25 mouse cellular contexts compared by ENCODE assay signal in the genomic region with DNA sequence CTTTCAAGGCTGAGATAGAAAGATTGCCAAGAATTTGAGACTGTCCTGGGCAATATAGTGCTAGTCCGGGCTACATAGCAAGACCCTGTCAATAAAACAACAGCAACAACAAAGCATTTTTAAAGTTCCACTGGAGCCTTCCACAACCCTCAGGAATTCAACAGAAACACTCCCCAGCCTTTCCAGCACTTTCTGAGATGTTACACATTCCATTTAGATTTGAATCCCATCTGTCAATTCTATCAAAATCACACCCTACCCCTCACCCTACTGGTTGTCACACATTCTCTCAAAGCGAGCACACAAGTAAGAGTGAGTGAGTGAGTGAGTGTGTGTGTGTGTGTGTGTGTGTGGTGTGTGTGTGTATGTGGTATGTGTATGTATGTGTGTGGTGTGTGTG. TPM values are rescaled to one million over a fixed set of nuclear protein-coding genes. Genes with fewer than 3 reads are reported as not detected.
"Had no signal": no experiment of that assay in that cellular context is flagged by ENCODE, and none has a peak within 500 bp of the region (broad histone marks: within the 10 kb centered on the region; RNA-seq: fewer than 3 reads in every experiment).

No protein-coding gene starts in this region.

- ATAC-seq: liver, embryonic 12.5 days; midbrain, embryonic 15.5 days had no signal

- H3K27ac ChIP-seq: limb, embryonic 10.5 days; limb, embryonic 13.5 days; liver, embryonic 12.5 days; liver, embryonic 15.5 days; macrophage; midbrain, embryonic 12.5 days; midbrain, embryonic 15.5 days; neural tube, embryonic 12.5 days; neural tube, embryonic 15.5 days; stomach, postnatal 0 days had no signal

- H3K4me2 ChIP-seq: limb, embryonic 13.5 days; liver, embryonic 12.5 days; liver, embryonic 15.5 days; midbrain, embryonic 12.5 days; midbrain, embryonic 15.5 days; neural tube, embryonic 12.5 days; neural tube, embryonic 15.5 days had no signal

- H3K36me3 ChIP-seq: limb, embryonic 10.5 days; limb, embryonic 13.5 days; liver, embryonic 12.5 days; liver, embryonic 15.5 days; midbrain, embryonic 12.5 days; midbrain, embryonic 15.5 days; neural tube, embryonic 12.5 days; neural tube, embryonic 15.5 days had no signal

- H3K9me3 ChIP-seq: limb, embryonic 10.5 days; limb, embryonic 13.5 days; liver, embryonic 12.5 days; liver, embryonic 15.5 days; midbrain, embryonic 12.5 days; midbrain, embryonic 15.5 days; neural tube, embryonic 12.5 days; neural tube, embryonic 15.5 days had no signal

- H3K9ac ChIP-seq: limb, embryonic 13.5 days; liver, embryonic 12.5 days; liver, embryonic 15.5 days; midbrain, embryonic 12.5 days; midbrain, embryonic 15.5 days; neural tube, embryonic 12.5 days; neural tube, embryonic 15.5 days had no signal

- H3K27me3 ChIP-seq: limb, embryonic 13.5 days; midbrain, embryonic 15.5 days; neural tube, embryonic 15.5 days had no signal

- DNase-seq: kidney, adult 9 months; kidney, postnatal 36 days; liver; lung, adult 2 months; right cerebral cortex, adult 18-20 months; right cerebral cortex, postnatal 14 days; right cerebral cortex, postnatal 4 days; thymus, adult 2 months; thymus, postnatal 14 days; thymus, postnatal 4 days had no signal

- H3K4me3 ChIP-seq: limb, embryonic 10.5 days; limb, embryonic 13.5 days; liver, embryonic 12.5 days; liver, embryonic 15.5 days; midbrain, embryonic 12.5 days; midbrain, embryonic 15.5 days; neural tube, embryonic 12.5 days; neural tube, embryonic 15.5 days had no signal

RNA-seq across cellular contexts. Expression of a gene that starts 44.8 kb away (rescaled TPM):
- total RNA-seq: layer of hippocampus, adult 18-20 months; layer of hippocampus, postnatal 14 days; left cerebral cortex, adult 18-20 months; left cerebral cortex, postnatal 25 days; megakaryocyte, adult 5-6 weeks had no signal
- polyA plus RNA-seq: liver, embryonic 12.5 days; macrophage had no signal
